Mouse (Mus musculus): ENCODE data around the gene Prr15l.

Prr15l gene

GRCm38 (mm10) chr11:96928088-96928487 is at the start of gene Prr15l:
TSS of gene Prr15l (plus strand) at chr11:96928104.
- DNase-seq = no peak

- no peak for DNase-seq
Observed at GRCm38 (mm10) chr11:96878715-96879114, 49.2 kb upstream of the Prr15l start.

- no peak for DNase-seq
Observed at GRCm38 (mm10) chr11:96879359-96879758, 48.5 kb upstream of the Prr15l start.

- DNase-seq = no peak
Observed at GRCm38 (mm10) chr11:96880296-96880695, 47.6 kb upstream of the Prr15l start.

GRCm38 (mm10) chr11:96885901-96886340 is 42.0 kb upstream of the Prr15l start:
- DNase-seq = no peak

- no peak for DNase-seq
Observed at GRCm38 (mm10) chr11:96886942-96887546, 40.9 kb upstream of the Prr15l start.

GRCm38 (mm10) chr11:96891784-96892527 is 35.9 kb upstream of the Prr15l start:
- DNase-seq = no peak

- DNase-seq = no peak
Observed at GRCm38 (mm10) chr11:96893203-96893842, 34.6 kb upstream of the Prr15l start.

- DNase-seq = no peak
Observed at GRCm38 (mm10) chr11:96895886-96896285, 32.0 kb upstream of the Prr15l start.

GRCm38 (mm10) chr11:96899449-96900306 is 28.2 kb upstream of the Prr15l start:
- no peak for DNase-seq

- no peak for DNase-seq
Observed at GRCm38 (mm10) chr11:96901332-96901731, 26.6 kb upstream of the Prr15l start.

- DNase-seq = peak; percentile 54
Observed at GRCm38 (mm10) chr11:96902639-96903635, 25.0 kb upstream of the Prr15l start.

- DNase-seq = no peak
Observed at GRCm38 (mm10) chr11:96906431-96907161, 21.3 kb upstream of the Prr15l start.

GRCm38 (mm10) chr11:96908594-96908993 is 19.3 kb upstream of the Prr15l start:
- DNase-seq = no peak

GRCm38 (mm10) chr11:96910003-96910402 is 17.9 kb upstream of the Prr15l start:
- DNase-seq = peak; percentile 81

GRCm38 (mm10) chr11:96912682-96913081 is 15.2 kb upstream of the Prr15l start:
- DNase-seq = no peak

GRCm38 (mm10) chr11:96916044-96916884 is 11.6 kb upstream of the Prr15l start, which contains the start of gene Cdk5rap3:
TSS of gene Cdk5rap3 (minus strand) at chr11:96916496.
- DNase-seq = peak; percentile 99

GRCm38 (mm10) chr11:96916885-96917396 is 11.0 kb upstream of the Prr15l start:
- DNase-seq = no peak

- DNase-seq = no peak
Observed at GRCm38 (mm10) chr11:96917415-96917814, 10.5 kb upstream of the Prr15l start.

- DNase-seq = no peak
Observed at GRCm38 (mm10) chr11:96919003-96919402, 8.9 kb upstream of the Prr15l start.

Measured in cerebellum, adult 9-11 months (tissue).